Mouse (Mus musculus) heart, embryonic 14.5 days (tissue): ENCODE measurements around the gene Oas1h. TPM values are rescaled to one million over a fixed set of nuclear protein-coding genes. Genes with fewer than 3 reads are reported as not detected.
"Not testable (repeated sequence)": the region's sequence is repeated elsewhere in the genome, so short reads cannot be mapped to it uniquely, and the experiment has no call there.

Experiments used
- ATAC-seq: fragments of 200-750 bp; cut with Nextera tagmentation; 2 replicates; pipeline ENCODE4 v1.8.0; 2017; ENCODE audit warnings: low read depth, moderate TSS enrichment; ENCODE audit not compliant: insufficient number of reproducible peaks, insufficient read depth, low FRiP score
- H3K27ac ChIP-seq, 2 experiments: fragments of 200-500 bp in 1 of 2; fragments of 300-500 bp in 1 of 2; sonication (generic) in 1 of 2; replicated peaks in 1 of 2; 2 replicates each; pipeline ENCODE4 v1.5.1; 2012 to 2014; ENCODE audit warnings: low read depth in 2 of 2, low read length in 2 of 2, control low read depth in 1 of 2, mild to moderate bottlenecking in 1 of 2, mixed read lengths in 1 of 2; ENCODE audit not compliant: control insufficient read depth in 1 of 2, insufficient read depth in 1 of 2
- H3K27me3 ChIP-seq: fragments of 300-500 bp; sonication (generic); 2 replicates; pipeline ENCODE4 v1.6.1; 2014; ENCODE audit warnings: mild to moderate bottlenecking, low read length, control low read depth; ENCODE audit not compliant: control insufficient read depth, insufficient read depth
- H3K36me3 ChIP-seq: fragments of 300-500 bp; sonication (generic); 2 replicates; pipeline ENCODE4 v1.6.1; 2014; ENCODE audit warnings: mild to moderate bottlenecking, control low read depth, low read length, mixed read lengths; ENCODE audit not compliant: control insufficient read depth, insufficient read depth
- H3K4me1 ChIP-seq, 2 experiments: fragments of 200-500 bp in 1 of 2; fragments of 300-500 bp in 1 of 2; sonication (generic) in 1 of 2; 2 replicates each; pipeline ENCODE4 v1.6.1; 2012 to 2014; ENCODE audit warnings: low read length in 2 of 2, control low read depth in 1 of 2, mixed read lengths in 1 of 2; ENCODE audit not compliant: control insufficient read depth in 2 of 2, insufficient read depth in 2 of 2
- H3K4me2 ChIP-seq: fragments of 300-500 bp; sonication (generic); 2 replicates; pipeline ENCODE4 v1.6.1; 2014; ENCODE audit warnings: mild to moderate bottlenecking, low read length
- H3K4me3 ChIP-seq, 2 experiments: fragments of 200-500 bp in 1 of 2; fragments of 300-500 bp in 1 of 2; sonication (generic) in 1 of 2; 2 replicates each; pipeline ENCODE4 v1.5.1; 2012 to 2014; ENCODE audit warnings: low read length in 2 of 2, mild to moderate bottlenecking in 2 of 2, control low read depth in 1 of 2, low read depth in 1 of 2, moderate library complexity in 1 of 2; ENCODE audit not compliant: control insufficient read depth in 1 of 2, insufficient read depth in 1 of 2
- H3K9ac ChIP-seq: fragments of 300-500 bp; sonication (generic); 2 replicates; pipeline ENCODE4 v1.6.1; 2014; ENCODE audit warnings: mild to moderate bottlenecking, low read length
- H3K9me3 ChIP-seq: fragments of 300-500 bp; sonication (generic); 2 replicates; pipeline ENCODE4 v1.6.1; 2016; ENCODE audit warnings: low read length, control low read depth; ENCODE audit not compliant: control insufficient read depth
- WGBS: fragments of 180-500 bp; shearing (Covaris S2); extraction: QIAGEN DNeasy Blood & Tissue Kit; methylation state at CpG from one replicate; pipeline ENCODE4 v1.1.7; 2014; 5-methylcytosine and 5-hydroxymethylcytosine counted together
- microRNA-seq: library from miRNA; unstranded; fragments of <30 nt; microRNA quantifications from one replicate; pipeline ENCODE4, GENCODE M21; 2016
- polyA plus RNA-seq: library from polyadenylated mRNA; unstranded; fragments of >200 nt; fragmentation: Nextera tagmentation; extraction: Ambion mirVana; gene quantifications from 2 replicates; pipeline ENCODE4 v1.2.1, GENCODE M21; 2014

Gene Oas1h
- polyA plus RNA-seq, 1 experiment from 2014 or later = not detected

GRCm38 (mm10) chr5:120914204-120914603, 53.0 kb downstream of the Oas1h start, which contains the start of gene Oas1d:
Gene Oas1d (plus strand): TSS chr5:120914536.
- H3K4me2 ChIP-seq, H3K9me3 ChIP-seq, H3K27me3 ChIP-seq, ATAC-seq, H3K36me3 ChIP-seq, H3K9ac ChIP-seq, H3K4me1 ChIP-seq, H3K4me3 ChIP-seq, H3K27ac ChIP-seq: not testable (repeated sequence)
- WGBS = 39% methylated on average over 8 of the region's 8 CpGs

GRCm38 (mm10) chr5:120919156-120919935, 58.1 kb downstream of the Oas1h start:
- H3K4me3 ChIP-seq, ATAC-seq, H3K27ac ChIP-seq, H3K9me3 ChIP-seq, H3K9ac ChIP-seq, H3K4me1 ChIP-seq, H3K4me2 ChIP-seq, H3K27me3 ChIP-seq, H3K36me3 ChIP-seq: not testable (repeated sequence)
- WGBS = 52% methylated on average over 2 of the region's 2 CpGs

- ATAC-seq = no peak
- no peaks in the 10 kb centered on the region for H3K36me3 ChIP-seq
- no peaks in the 10 kb centered on the region for H3K9me3 ChIP-seq
- no peak overlapping the region for H3K9ac ChIP-seq
- no peaks in the 10 kb centered on the region for H3K4me1 ChIP-seq
- no peak overlapping the region for H3K27ac ChIP-seq
- no peak overlapping the region for H3K4me2 ChIP-seq
- 73% methylated on average over 3 of the region's 3 CpGs for WGBS
- no peak overlapping the region for H3K4me3 ChIP-seq
- H3K27me3 ChIP-seq = no peaks in the 10 kb centered on the region
Observed at GRCm38 (mm10) chr5:120920296-120920695, 59.1 kb downstream of the Oas1h start.

Small RNA genes within 50 kb of the gene (microRNA-seq; reads per million reads assigned to microRNA genes)
- gene Gm22907 = not detected

Other genes with a start within 250 kb of the Oas1h start
- 5.6 and 6.2 TPM in 2 replicates for gene Rita1, start 248.8 kb upstream of the Oas1h start, polyA plus RNA-seq
- gene Ddx54, start 248.7 kb upstream of the Oas1h start, polyA plus RNA-seq = 17.9 and 18.9 TPM in 2 replicates
- not detected in 2 replicates for gene Cfap73, start 227.2 kb upstream of the Oas1h start, polyA plus RNA-seq
- gene Rasal1, start 212.6 kb upstream of the Oas1h start, polyA plus RNA-seq = 0.54 TPM in 1 of 2 replicates, not detected in the other
- 0.27 and 0.54 TPM in 2 replicates for gene Dtx1, start 149.5 kb upstream of the Oas1h start, polyA plus RNA-seq
- 0.43 and 0.58 TPM in 2 replicates for gene Oas2, start 111.6 kb upstream of the Oas1h start, polyA plus RNA-seq
- gene Oas3, start 83.8 kb upstream of the Oas1h start, polyA plus RNA-seq = 0.27 and 0.77 TPM in 2 replicates
- gene Oas1e, start 65.9 kb upstream of the Oas1h start, polyA plus RNA-seq = not detected in 2 replicates
- gene Oas1c, start 48.9 kb upstream of the Oas1h start, polyA plus RNA-seq = 0.31 and 0.55 TPM in 2 replicates
- not detected in 2 replicates for gene Oas1f, start 14.1 kb upstream of the Oas1h start, polyA plus RNA-seq
- gene Oas1g, start 26.2 kb downstream of the Oas1h start, polyA plus RNA-seq = 0.45 and 0.50 TPM in 2 replicates
- gene Oas1a, start 46.1 kb downstream of the Oas1h start, polyA plus RNA-seq = 1.4 and 1.9 TPM in 2 replicates
- gene Oas1d, start 53.1 kb downstream of the Oas1h start, polyA plus RNA-seq = not detected in 2 replicates
- gene Rph3a, start 148.7 kb downstream of the Oas1h start, polyA plus RNA-seq = not detected in 2 replicates